Mouse (Mus musculus): ENCODE measurements around the gene Nfia.

GRCm38 (mm10) chr4:98166379-98166778 lies 393.8 kb downstream of the Nfia start:
- no peak for TF ChIP-seq CTCF (IDR thresholded peaks at IDR 0.05; ENCODE audit: borderline replicate concordance, insufficient read depth, low read length)
- TF ChIP-seq POLR2A (IDR thresholded peaks at IDR 0.05; ENCODE audit: low read depth, low read length), result no peak

All from embryonic fibroblast, embryonic 13.5 days (primary cell).